Mouse (Mus musculus) layer of hippocampus, adult 11-12 months (tissue): ENCODE measurements around the gene Kifc3.

ENCODE experiments used
- DNase-seq: peaks from one replicate; pipeline ENCODE4 v3.0.0; 2022; ENCODE audit warnings: low spot score

Gene Kifc3

DNA sequence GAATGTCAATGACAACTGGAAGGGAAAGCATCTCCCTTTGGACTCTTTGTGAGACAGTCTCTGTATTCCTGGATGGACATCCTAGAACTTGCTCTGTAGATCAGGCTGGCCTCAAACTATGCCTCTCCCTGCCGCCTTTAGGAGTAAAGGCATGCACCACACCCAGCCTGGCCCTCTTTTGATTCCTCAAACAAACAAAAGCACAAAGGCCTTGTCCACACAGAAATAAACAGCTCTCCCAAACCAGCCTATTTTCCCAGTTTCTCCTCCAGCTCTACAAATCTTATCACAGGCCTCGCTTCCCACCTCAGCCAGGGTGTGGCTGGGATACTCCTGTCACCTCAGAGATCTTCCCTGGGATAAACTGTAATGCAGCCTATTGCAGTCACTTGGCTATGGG is 68.4 kb downstream of the Kifc3 start:
- no peak for DNase-seq

DNA sequence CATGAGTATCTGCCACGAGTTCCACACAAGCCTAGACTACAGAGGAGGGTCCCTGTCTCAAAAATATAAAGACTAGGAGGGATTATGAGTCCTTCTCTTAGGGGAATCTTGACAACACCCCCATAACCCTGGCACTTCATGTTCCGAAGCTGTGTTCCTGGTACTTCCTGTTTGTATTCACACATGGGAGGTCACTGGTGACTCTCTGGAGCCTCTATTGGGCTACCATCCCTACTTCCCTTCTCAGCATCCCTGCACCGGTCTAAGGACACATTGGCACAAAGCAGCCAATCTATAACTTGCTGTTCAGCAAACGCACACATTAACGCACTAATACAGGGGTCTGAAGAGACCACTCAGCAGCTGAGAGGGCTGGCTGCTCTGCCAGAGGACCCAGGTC is 70.6 kb downstream of the Kifc3 start:
- no peak for DNase-seq

DNA sequence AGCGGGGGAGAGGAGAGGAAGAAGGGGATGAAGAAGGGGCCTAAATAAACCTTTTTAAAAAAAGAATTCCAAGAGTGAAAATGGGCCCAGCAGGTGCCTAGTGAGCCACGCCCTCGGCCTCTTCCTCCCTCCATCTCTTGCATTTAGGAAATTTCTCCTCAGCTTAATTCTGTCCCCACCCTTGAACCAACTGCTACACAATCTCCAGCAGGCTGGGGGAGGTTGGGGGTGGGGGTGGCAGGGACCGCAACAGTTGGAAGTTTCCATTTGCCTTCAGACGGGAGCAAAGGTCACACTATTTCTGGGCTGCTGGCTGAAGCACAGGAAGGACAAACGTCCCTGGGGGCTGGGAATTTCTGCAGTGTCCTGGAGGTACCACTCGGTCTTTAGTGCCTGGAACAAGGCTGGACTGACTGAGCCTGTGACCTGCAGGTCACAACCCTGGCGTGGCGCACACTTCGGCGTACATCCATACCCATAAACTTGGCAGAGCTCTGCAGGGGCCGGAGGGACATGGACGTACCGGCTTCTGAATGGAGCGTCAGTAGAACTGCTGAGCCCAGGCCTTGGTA is 71.6 kb downstream of the Kifc3 start:
- no peak for DNase-seq

DNA sequence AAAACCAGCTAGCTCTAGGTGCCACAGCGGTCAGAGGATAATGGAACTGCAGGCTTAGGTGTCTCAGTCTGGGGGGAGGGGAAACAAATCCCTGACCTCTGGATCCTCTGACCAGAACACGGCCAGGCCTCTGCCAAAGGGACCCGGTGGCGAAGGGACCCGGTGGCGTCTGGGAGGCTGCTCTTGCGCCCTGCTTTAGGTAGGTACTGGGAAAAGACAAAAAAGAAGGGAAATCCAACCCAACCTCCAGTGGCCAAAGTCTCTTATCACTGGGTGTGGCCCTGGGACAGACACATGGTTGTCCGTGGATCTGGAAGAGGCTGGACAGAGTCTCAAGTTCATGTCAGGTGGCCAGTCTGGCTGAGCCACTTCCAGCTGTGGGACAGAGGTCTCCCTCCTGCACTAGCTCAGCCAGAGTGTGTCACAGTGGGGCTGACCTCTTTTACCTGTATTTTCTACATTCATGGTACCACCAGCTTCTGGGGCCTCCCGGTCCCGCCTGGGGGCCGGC is 73.8 kb downstream of the Kifc3 start:
- no peak for DNase-seq

DNA sequence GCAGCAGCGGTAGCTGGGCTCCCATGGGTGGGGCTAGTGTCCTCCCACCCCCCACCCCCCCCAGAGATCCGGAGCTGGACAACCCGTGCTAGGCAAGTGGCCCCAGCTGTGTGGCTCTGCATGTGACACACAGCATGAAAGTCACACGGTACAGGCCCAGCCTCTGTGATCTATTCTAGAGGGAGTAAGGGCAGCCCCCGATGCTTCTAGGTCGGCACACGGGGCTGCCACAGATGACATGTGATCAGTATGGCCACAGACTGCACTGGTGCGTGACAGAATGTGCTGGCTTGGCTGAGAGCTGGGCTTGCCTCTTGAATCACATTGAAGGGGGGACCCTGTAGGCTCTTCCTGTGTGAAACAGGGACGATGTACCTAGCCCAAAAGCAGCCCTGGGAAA is 75.0 kb downstream of the Kifc3 start:
- DNase-seq, result no peak

DNA sequence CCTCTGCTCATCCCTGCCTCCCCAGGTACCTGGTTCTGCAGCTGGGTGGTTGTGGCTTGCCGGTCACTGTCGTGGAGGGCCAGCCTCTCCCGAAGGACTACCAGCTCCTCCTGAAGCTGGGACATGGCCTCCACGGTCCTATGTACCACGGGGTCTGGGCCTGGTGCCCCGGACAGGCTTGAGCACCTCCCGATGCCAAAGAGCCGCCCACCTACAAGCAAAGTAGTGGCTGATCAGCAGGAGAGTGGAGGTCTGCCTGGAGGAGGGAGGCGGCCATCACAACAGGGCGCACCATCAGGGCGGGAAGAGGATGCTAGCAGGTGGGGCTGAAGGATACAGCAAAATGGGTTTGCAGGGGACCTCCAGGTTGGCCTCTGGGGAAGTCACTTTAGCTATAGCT is 76.1 kb downstream of the Kifc3 start:
- DNase-seq, result no peak

DNA sequence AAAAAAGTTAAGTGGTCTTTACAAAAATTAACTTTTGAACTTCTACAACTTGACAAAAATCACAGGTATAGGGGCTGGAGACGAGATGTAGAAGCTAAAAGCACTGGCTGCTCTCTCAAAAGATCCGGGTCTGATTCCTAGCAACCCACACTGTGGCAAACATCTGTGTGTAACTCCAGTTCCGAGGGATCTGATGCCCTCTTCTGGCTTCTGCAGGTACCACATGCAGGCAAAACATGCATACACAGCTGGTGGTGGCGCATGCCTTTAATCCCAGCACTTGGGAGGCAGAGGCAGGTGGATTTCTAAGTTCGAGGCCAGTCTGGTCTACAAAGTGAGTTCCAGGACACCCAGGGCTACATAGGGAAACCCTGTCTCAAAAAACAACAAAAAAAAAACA is 79.2 kb downstream of the Kifc3 start:
- no peak for DNase-seq

DNA sequence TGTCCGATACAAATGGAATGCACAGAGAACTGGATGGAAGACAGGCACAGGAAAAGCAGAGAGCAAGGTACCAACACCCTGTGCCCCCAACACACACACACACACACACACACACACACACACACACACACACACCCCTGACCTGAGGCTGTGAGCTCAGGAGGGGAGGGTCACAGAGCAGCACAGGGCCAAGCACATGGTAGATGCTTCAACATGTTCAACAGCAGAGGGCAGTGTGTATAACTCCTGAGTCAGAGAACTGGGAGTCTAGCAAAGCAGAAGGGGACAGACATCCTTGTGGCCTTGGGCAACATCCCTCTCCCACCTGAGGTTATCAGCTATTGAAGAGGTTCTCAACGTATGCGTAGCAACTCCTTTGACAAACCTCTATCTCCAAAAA is 88.9 kb downstream of the Kifc3 start:
- peak; percentile 48 for DNase-seq

DNA sequence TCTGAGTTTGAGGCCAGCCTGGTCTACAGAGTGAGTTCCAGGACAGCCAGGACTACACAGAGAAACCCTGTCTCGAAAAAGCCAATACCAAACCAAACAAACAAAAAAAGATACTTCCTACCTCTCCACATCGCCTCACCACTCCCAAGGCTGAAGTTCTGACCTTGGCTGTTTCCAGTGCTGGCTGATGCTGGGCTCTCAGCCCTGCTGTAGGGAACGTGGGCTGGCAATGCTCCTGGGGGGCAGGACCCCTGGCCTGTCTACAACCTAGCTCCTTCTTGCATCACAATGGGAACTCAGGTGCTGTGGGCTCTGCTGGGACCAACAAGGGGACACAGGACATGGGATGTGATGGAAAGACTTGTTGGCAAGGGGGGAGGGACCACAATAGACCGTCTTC is 89.5 kb downstream of the Kifc3 start:
- no peak for DNase-seq

DNA sequence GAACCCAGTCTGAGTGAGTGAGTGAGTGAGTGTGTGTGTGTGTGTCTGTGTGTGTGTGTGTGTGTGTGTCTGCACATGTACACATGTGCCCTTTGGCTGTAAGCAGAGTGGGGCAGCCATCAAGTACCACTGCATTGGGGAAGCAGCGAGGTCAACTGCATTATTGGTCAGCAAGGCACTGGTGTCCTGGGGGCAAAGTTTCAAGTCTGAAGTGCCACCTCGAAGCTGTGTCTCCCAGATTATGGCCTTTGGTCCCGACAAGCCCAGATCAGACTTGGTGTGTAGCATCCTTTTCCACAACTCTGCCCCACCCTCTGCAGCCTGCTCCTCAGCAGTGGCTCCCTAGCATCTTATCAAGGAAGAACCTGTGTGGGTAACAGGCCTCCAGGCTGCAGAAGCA is 90.0 kb downstream of the Kifc3 start:
- DNase-seq, result no peak

DNA sequence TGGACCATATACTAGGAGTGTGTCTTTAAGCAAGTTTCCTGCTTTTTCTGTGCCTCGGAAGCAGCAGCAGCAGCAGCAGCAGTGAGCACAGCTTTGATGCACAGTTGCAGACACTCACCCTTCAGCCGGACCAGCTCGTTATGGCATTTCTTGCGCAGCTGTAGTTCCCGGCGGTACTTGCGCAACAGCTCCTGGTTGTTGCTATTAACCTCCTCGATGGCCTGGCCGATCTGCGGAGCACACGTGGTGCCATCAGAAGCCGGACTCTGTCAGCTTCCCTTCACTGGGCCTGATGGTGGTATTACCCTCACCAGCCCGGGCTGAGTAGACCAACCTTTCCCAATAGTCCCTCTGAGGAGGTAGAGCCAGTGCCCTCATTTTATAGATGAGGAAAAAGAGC is 95.3 kb downstream of the Kifc3 start:
- DNase-seq, result no peak

DNA sequence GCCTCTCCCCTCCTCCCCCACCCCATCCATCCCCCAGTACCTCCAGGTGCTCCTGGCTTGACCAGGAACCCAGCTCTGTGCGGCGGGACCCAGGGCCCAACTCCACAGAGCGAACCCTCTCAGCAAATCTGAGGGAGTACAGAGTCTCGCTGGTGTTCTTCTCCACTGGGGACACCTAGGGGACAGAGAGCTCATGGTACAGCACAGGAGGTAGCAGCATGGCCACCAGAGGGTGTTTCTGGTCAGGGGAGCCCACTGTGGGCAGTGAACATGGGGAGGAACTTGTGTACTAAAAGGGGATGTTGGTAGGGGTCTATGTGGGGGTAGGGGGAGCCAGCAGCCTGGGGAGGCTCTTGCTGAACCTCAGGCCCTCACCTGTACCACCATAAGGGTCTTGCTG is 100.6 kb downstream of the Kifc3 start:
- no peak for DNase-seq

DNA sequence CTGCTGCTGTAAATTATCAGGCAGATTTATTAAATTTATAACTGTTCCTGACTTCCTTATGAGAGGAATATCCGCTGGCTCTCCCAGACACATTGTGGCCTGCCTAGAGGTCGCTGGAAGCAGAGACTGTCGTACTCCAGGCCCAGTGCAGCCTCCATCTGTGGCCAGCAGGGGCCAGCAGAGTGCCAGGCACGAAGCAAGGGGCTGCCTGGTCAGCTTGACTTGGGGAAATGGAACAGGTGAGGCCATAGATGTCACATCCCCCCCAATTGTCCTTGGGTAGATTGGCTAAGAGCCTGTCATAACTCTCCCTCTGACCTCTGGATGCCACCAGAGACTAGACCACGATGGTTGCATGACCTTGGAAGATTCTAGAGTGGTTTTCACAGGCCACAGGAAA is 103.6 kb downstream of the Kifc3 start:
- peak; percentile 70 for DNase-seq

DNA sequence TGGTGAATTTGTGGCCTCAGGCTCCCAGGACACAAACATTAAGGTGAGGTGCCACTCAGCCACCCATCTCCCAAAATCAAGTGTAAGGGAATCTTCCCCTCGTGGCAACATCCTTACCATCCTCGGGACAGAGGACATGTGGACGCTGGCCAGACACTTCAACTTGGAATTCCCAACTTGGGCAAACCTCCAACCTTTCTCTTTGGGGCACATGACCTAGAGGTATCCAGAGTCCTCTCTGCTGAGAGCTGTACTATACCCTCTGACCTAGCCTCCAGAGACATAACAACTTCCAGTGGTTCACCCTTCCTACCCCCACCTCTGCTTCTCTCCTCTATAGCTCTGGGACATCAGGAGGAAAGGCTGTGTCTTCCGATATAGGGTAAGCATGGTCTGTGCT is 109.0 kb downstream of the Kifc3 start:
- DNase-seq, result no peak

DNA sequence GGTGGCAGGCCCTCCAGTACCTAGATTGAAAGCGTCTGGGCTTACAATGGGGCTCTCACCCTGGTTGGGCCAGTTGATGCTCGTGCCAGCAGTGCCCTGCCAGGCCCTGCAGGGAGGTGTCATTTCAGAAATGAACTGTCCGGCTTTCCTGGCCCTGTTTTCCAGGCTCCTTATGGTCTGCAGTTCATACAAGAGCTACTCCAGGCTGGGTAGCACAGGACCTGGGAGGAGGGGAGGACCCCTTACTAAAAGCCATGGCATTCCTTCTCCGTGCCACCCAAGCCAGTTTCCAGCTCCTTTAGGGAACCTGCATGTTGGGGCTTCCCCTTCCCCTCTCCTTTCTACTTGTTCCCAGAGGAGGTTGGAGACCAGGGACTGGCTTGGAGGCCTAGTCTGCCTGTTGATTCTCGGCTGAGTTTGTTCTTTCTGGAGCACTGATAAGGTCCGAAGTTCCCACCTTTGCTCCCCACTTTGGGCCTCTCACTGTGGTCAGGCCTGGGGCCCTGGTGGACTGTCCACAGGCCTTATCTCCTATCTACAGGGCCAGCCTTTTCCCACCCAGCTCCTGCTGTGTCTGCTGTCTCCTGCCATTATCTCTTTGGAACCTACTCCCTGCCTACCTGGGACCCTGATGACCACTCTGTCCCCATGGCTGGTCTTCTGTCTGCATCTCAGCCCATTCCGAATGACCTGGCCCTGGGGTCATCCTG is 117.0 kb downstream of the Kifc3 start:
- DNase-seq, result no peak

DNA sequence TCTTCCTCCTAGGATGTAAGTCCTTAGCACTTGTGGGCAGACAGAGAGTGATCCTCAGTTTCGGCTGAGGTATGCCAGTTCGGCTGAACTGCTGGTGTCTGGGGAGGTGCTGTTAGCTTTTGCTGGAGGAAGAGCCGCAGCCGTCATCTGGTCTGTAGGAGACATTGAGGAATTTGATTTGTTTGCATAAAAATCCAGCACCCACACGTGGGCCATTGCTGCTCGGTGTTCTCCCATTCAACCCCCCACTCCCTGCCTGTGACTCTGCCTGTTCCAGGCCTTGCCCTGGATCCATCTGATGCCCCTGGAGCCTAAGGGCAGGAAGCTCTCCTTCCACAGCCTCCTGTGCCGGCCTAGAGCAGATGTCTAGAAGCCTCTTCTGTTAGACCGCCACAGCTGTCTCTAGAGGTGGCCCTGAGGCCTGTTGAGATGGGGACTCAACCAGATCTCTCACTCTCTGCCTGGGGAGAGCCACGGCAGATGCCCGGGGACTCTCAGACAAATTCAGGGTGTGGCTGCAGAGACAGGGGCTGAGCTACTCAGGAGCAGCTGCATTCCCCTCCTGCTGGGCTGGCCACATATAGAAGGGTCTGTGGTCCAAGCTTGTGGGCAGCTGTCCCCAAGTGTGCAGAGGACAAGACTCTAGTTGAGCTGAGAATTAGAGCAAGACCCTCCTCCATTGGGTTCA is 117.7 kb downstream of the Kifc3 start:
- DNase-seq, result no peak

DNA sequence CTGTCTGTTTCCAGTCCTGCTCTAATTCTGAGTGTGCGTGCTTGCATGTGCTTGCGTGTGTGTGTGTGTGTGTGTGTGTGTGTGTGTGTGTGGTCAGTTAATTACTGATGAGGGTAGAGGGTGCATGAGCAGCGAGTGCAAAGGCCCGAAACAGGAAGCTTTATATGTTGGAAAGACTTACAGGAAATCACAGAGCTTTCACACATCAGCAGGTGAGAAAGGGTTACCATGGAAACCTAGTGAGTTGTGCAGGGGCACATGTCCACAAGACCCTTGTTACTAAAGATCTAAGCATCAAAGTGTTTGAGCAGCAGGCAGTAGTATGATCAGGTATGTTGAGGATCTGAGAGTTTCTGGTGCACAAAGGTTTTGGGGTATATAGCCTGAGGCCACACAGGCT is 118.4 kb downstream of the Kifc3 start:
- DNase-seq, result no peak

DNA sequence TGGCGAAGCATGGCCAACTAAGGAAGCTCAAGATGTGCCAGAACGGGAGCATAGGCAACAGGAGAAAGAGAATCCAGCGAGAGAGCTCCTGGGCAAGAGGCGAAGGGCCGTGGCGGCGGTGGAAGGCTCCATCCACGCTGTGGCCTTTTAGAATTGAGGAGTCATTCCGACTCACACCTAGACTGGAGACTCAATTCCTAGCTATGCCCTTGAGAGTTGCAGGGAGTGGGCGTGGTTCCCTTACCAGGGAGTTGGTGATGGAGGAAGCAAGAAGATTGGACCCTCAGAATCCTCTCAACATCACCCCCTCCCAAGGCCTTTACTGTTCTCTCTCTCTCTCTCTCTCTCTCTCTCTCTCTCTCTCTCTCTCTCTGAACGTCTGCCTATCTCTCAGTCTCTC is 121.0 kb downstream of the Kifc3 start:
- no peak for DNase-seq

DNA sequence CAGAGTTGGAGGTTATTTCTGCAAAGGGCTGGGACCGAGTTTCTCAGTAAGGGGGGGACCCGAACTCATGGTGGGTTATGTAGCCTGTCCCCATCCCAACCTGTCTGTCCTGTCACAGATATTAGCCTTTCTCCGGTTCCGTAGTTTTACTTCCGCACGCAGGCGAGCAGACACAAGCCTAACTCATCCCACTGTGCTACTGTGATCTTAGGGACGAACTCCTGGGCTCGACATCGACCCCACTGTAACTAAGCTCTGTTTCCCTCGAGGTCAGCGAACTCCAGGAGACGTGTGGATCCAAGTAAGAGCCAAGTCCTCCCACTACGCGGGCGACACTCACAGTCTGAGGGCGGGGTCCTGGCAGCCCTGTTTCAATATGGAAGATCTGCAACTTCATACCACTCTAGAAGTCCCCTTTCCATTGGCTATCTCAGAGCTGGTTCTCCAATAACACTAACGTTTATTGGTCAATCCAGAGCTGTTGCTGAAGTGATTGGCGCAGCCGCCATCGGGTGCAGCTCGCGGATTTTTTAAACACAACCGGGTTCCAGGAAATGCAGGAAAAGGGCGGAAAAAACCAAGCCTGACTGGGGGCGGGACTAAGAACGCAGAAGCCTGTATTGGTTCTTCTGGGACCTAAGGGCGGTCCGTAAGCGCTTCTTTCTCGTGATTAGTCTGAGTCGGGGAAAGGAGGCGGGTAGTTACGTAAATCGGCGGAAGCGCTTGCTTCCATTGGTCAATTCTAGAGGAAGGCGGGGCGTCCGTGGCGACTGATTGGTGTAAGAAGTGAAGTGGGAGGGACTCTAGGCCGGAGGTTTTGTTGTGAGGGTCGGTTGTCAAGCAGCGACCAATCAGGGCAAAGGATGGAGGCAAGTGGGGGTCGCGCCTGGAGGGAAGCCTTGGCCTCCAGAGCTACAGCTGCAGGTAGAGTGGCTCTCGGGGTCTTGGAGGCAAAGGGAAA is 122.0 kb downstream of the Kifc3 start, which contains the start of gene Katnb1:
Gene Katnb1 (plus strand): TSS at position 806 of the 961 bp plus-strand sequence.
- peak; percentile 100 for DNase-seq

DNA sequence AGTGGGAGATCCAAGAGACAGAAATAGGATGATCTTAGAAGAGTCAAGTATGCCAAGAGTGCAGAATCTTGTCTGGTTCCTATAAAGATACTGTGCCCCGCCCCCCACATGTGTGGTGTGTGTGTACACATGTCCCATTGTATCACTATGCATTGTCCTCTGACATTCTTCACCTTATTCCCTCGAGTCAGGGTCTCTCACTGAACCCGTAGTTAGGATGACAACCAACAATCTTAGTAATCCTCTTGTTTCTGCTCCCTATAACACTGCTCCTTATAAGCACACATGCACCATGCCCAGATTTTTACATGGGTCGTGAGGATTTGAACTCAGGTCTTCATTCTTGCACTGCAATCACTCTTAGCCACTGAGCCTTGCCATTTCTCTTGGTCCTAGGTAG is 123.3 kb downstream of the Kifc3 start:
- DNase-seq, result no peak

DNA sequence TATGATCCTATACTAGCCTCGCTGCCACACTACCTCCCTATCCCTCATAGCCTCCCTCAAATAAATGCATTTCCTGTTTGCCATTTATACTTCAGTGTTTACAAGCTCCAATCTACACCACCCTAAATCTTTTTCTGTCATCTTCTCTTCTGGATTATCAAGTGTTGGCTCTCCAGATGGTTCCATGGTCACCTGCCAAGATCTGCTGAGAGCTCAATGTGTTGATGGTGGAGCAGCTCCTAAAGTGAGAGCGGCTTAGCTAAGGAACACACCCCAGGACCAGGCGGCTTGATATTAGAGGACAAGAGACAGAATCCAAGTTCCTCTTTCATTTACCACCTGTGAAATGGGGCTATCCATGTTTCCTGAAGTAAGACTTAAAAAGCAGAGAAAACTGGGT is 124.6 kb downstream of the Kifc3 start:
- no peak for DNase-seq

DNA sequence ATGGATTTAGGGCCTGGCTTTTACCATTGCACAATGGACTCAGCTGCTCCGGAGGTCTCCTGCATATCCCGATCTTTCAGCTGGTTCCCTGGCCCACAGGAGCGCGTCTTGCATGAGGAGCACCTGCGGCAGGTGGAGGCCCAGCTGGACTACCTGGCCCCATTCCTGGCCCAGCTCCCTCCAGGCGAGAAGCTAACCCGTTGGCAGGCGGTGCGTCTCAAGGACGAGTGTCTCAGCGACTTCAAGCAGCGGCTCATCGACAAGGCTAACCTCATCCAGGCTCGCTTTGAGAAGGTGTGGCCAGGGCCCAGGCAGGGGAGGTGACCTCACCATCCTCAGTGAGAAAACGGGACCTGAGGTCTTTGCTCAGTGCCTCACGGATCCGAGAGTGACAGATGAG is 126.5 kb downstream of the Kifc3 start:
- DNase-seq, result no peak
